Mouse (Mus musculus): ENCODE measurements around the gene Ptpre. TPM values are rescaled to one million over a fixed set of nuclear protein-coding genes. Genes with fewer than 3 reads are reported as not detected.

Gene Ptpre
- polyA plus RNA-seq, 1 experiment = 19.7 TPM

GRCm38 (mm10) chr7:135605002-135605803 is 67.9 kb downstream of the Ptpre start:
- H3K4me3 ChIP-seq (ENCODE audit: control insufficient read depth, insufficient read depth, low read length) = no peak overlapping the region
- 30% methylated on average over 15 of the region's 15 CpGs for WGBS
- H3K27ac ChIP-seq (ENCODE audit: control insufficient read depth, insufficient read depth, low read length) = no peak overlapping the region
- DNase-seq = no peak
- H3K4me1 ChIP-seq (replicated peaks; ENCODE audit: control insufficient read depth, insufficient read depth, low read length) = peaks cover 3% of the 10 kb centered on the region; the same call in 1 of the 2 replicates
- no peak for TF ChIP-seq POLR2A (IDR thresholded peaks at IDR 0.05; ENCODE audit: control insufficient read depth, extremely low read depth, insufficient read depth, low read length, poor library complexity)
- no peak for TF ChIP-seq CTCF (IDR thresholded peaks at IDR 0.05; ENCODE audit: borderline replicate concordance, control insufficient read depth, extremely low read depth, insufficient read depth, low read length, poor library complexity)
- no peaks in the 10 kb centered on the region for H3K27me3 ChIP-seq (ENCODE audit: control insufficient read depth, insufficient read depth, low read length)
- H3K36me3 ChIP-seq (ENCODE audit: control insufficient read depth, insufficient read depth, low read length) = no peaks in the 10 kb centered on the region

- 93% methylated on average over 6 of the region's 6 CpGs for WGBS
- Histone ChIP-seq H3K36me3 (ENCODE audit: control insufficient read depth, insufficient read depth, low read length) (no peaks in the 10 kb centered on the region), H3K4me3 (ENCODE audit: control insufficient read depth, insufficient read depth, low read length) (no peak overlapping the region), H3K27ac (ENCODE audit: control insufficient read depth, insufficient read depth, low read length) (no peak overlapping the region), H3K4me1 (replicated peaks; ENCODE audit: control insufficient read depth, insufficient read depth, low read length) (peaks cover 3% of the 10 kb centered on the region; the same call in 1 of the 2 replicates), H3K27me3 (ENCODE audit: control insufficient read depth, insufficient read depth, low read length) (no peaks in the 10 kb centered on the region)
- TF ChIP-seq POLR2A (IDR thresholded peaks at IDR 0.05; ENCODE audit: control insufficient read depth, extremely low read depth, insufficient read depth, low read length, poor library complexity) = no peak
- no peak for TF ChIP-seq CTCF (IDR thresholded peaks at IDR 0.05; ENCODE audit: borderline replicate concordance, control insufficient read depth, extremely low read depth, insufficient read depth, low read length, poor library complexity)
- DNase-seq = no peak
Measured at GRCm38 (mm10) chr7:135605804-135606072, 68.5 kb downstream of the Ptpre start.

- TF ChIP-seq CTCF (IDR thresholded peaks at IDR 0.05; ENCODE audit: borderline replicate concordance, control insufficient read depth, extremely low read depth, insufficient read depth, low read length, poor library complexity) (no peak), POLR2A (IDR thresholded peaks at IDR 0.05; ENCODE audit: control insufficient read depth, extremely low read depth, insufficient read depth, low read length, poor library complexity) (no peak)
- H3K27me3 ChIP-seq (ENCODE audit: control insufficient read depth, insufficient read depth, low read length) = no peaks in the 10 kb centered on the region
- no peak overlapping the region for H3K27ac ChIP-seq (ENCODE audit: control insufficient read depth, insufficient read depth, low read length)
- H3K36me3 ChIP-seq (ENCODE audit: control insufficient read depth, insufficient read depth, low read length) = no peaks in the 10 kb centered on the region
- no peak overlapping the region for H3K4me3 ChIP-seq (ENCODE audit: control insufficient read depth, insufficient read depth, low read length)
- 86% methylated on average over 4 of the region's 4 CpGs for WGBS
- peaks cover 3% of the 10 kb centered on the region; the same call in 1 of the 2 replicates for H3K4me1 ChIP-seq (replicated peaks; ENCODE audit: control insufficient read depth, insufficient read depth, low read length)
- no peak for DNase-seq
Measured at GRCm38 (mm10) chr7:135608208-135608607, 70.9 kb downstream of the Ptpre start.

GRCm38 (mm10) chr7:135609028-135609427 is 71.7 kb downstream of the Ptpre start:
- Histone ChIP-seq H3K36me3 (ENCODE audit: control insufficient read depth, insufficient read depth, low read length) (no peaks in the 10 kb centered on the region), H3K4me3 (ENCODE audit: control insufficient read depth, insufficient read depth, low read length) (no peak overlapping the region), H3K27ac (ENCODE audit: control insufficient read depth, insufficient read depth, low read length) (no peak overlapping the region), H3K4me1 (replicated peaks; ENCODE audit: control insufficient read depth, insufficient read depth, low read length) (peaks cover 3% of the 10 kb centered on the region; the same call in 1 of the 2 replicates), H3K27me3 (ENCODE audit: control insufficient read depth, insufficient read depth, low read length) (no peaks in the 10 kb centered on the region)
- 96% methylated on average over 3 of the region's 3 CpGs for WGBS
- no peak for TF ChIP-seq POLR2A (IDR thresholded peaks at IDR 0.05; ENCODE audit: control insufficient read depth, extremely low read depth, insufficient read depth, low read length, poor library complexity)
- no peak for TF ChIP-seq CTCF (IDR thresholded peaks at IDR 0.05; ENCODE audit: borderline replicate concordance, control insufficient read depth, extremely low read depth, insufficient read depth, low read length, poor library complexity)
- DNase-seq = no peak

- Histone ChIP-seq H3K4me3 (ENCODE audit: control insufficient read depth, insufficient read depth, low read length) (no peak overlapping the region), H3K4me1 (replicated peaks; ENCODE audit: control insufficient read depth, insufficient read depth, low read length) (peaks cover 3% of the 10 kb centered on the region; the same call in 1 of the 2 replicates), H3K27ac (ENCODE audit: control insufficient read depth, insufficient read depth, low read length) (no peak overlapping the region), H3K27me3 (ENCODE audit: control insufficient read depth, insufficient read depth, low read length) (no peaks in the 10 kb centered on the region), H3K36me3 (ENCODE audit: control insufficient read depth, insufficient read depth, low read length) (no peaks in the 10 kb centered on the region)
- no peak for TF ChIP-seq CTCF (IDR thresholded peaks at IDR 0.05; ENCODE audit: borderline replicate concordance, control insufficient read depth, extremely low read depth, insufficient read depth, low read length, poor library complexity)
- no peak for TF ChIP-seq POLR2A (IDR thresholded peaks at IDR 0.05; ENCODE audit: control insufficient read depth, extremely low read depth, insufficient read depth, low read length, poor library complexity)
- DNase-seq = no peak
- WGBS = 77% methylated on average over 7 of the region's 7 CpGs
Measured at GRCm38 (mm10) chr7:135609655-135610054, 72.4 kb downstream of the Ptpre start.

GRCm38 (mm10) chr7:135612276-135612675 is 75.0 kb downstream of the Ptpre start:
- Histone ChIP-seq H3K27ac (ENCODE audit: control insufficient read depth, insufficient read depth, low read length) (no peak overlapping the region), H3K36me3 (ENCODE audit: control insufficient read depth, insufficient read depth, low read length) (no peaks in the 10 kb centered on the region), H3K4me3 (ENCODE audit: control insufficient read depth, insufficient read depth, low read length) (no peak overlapping the region), H3K4me1 (replicated peaks; ENCODE audit: control insufficient read depth, insufficient read depth, low read length) (no peaks in the 10 kb centered on the region), H3K27me3 (ENCODE audit: control insufficient read depth, insufficient read depth, low read length) (no peaks in the 10 kb centered on the region)
- no peak for DNase-seq
- TF ChIP-seq POLR2A (IDR thresholded peaks at IDR 0.05; ENCODE audit: control insufficient read depth, extremely low read depth, insufficient read depth, low read length, poor library complexity) = no peak
- no peak for TF ChIP-seq CTCF (IDR thresholded peaks at IDR 0.05; ENCODE audit: borderline replicate concordance, control insufficient read depth, extremely low read depth, insufficient read depth, low read length, poor library complexity)
- WGBS = 97% methylated on average over 16 of the region's 16 CpGs
